Mouse (Mus musculus): Measurements from ENCODE around the gene Ppp1r13l. TPM values are rescaled to one million over a fixed set of nuclear protein-coding genes. Genes with fewer than 3 reads are reported as not detected.

Ppp1r13l gene
- polyA plus RNA-seq, 1 experiment from 2014 or later = 1.5 TPM

DNA sequence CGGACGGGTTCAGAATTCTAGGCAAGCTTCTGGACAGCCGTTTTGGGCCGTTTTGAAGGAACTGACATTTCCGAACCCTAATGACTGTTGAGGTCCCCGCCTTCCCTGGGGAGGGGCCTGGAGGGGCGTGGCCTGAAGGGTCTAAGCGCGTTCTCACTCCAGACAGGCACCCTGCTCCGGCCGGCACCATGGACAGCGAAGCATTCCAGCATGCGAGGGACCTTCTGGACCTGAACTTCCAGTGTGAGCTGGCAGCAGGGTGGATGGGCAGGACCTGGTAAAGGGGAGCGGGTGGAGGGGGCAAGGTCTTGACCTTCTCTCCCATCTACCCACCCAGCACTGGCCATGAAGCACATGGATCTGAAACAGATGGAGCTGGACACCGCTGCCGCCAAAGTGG is 8.8 kb downstream of the Ppp1r13l start:
- H3K27ac ChIP-seq (ENCODE audit: low read depth, low read length) = no peak overlapping the region
- no peaks in the 10 kb centered on the region for H3K9me3 ChIP-seq (ENCODE audit: control insufficient read depth, low read length)
- no peaks in the 10 kb centered on the region for H3K27me3 ChIP-seq (replicated peaks; ENCODE audit: control insufficient read depth, insufficient read depth, low read length)
- H3K4me3 ChIP-seq (ENCODE audit: low read length) = no peak overlapping the region
- 25% methylated on average over 16 of the region's 16 CpGs for WGBS
- peaks cover 3% of the 10 kb centered on the region for H3K4me1 ChIP-seq (ENCODE audit: control insufficient read depth, insufficient read depth, low read depth, low read length)
- no peaks in the 10 kb centered on the region for H3K36me3 ChIP-seq (ENCODE audit: control insufficient read depth, insufficient read depth, low read length)
- H3K4me2 ChIP-seq (ENCODE audit: low read length) = no peak overlapping the region
- ATAC-seq = no peak
- H3K9ac ChIP-seq (ENCODE audit: low read depth, low read length) = no peak overlapping the region

DNA sequence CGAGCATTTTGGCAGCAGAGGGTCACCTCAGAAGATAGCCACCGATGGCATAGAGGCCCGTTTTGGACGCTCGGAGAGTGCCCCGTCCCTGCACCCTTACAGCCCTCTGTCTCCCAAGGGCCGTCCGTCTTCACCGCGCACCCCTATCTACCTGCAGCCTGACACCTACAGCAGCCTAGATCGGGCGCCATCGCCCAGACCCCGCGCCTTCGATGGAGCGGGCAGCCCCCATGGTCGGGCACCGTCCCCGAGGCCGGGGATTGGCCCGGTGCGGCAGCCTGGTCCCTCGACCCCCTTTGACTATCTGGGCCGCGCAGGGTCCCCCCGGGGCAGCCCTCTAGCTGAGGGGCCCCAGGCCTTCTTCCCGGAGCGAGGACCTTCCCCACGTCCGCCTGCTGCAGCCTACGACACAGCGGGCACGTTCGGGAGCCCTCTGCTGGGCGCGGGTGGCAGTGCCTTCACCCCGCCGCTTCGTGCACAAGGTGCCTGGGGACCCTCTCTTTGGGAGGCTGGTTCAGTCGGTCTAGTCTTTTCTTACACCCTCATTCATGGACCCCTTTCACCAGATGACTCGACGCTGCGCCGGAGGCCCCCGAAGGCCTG is 10.4 kb downstream of the Ppp1r13l start:
- Histone ChIP-seq H3K9ac (ENCODE audit: low read depth, low read length) (peak overlapping the region; percentile 71), H3K4me1 (ENCODE audit: control insufficient read depth, insufficient read depth, low read depth, low read length) (peaks cover 3% of the 10 kb centered on the region), H3K4me2 (ENCODE audit: low read length) (peak overlapping the region; percentile 73), H3K4me3 (ENCODE audit: low read length) (peak overlapping the region; percentile 47), H3K36me3 (ENCODE audit: control insufficient read depth, insufficient read depth, low read length) (no peaks in the 10 kb centered on the region), H3K9me3 (ENCODE audit: control insufficient read depth, low read length) (no peaks in the 10 kb centered on the region), H3K27me3 (replicated peaks; ENCODE audit: control insufficient read depth, insufficient read depth, low read length) (no peaks in the 10 kb centered on the region), H3K27ac (ENCODE audit: low read depth, low read length) (no peak overlapping the region)
- 13% methylated on average over 46 of the region's 46 CpGs for WGBS
- peak; percentile 80 for ATAC-seq

DNA sequence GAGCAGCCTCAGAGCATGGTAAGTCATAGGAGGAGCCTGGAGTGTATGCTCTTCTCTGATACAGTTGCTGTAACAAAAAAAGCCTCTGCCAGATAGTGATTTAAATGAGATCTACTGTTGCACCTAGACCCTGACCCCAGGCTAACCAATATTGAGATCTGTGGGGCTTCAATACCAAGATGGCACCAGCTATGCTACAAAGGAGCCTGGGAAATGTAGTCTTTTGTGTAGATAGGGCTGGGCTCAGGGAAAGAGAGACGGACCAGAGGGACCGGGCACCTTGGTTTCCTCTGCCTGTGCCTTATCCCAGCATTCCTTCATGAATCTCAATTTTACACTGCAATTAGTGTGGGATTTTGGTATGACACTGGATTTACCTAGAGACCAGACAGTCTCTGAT is 13.8 kb downstream of the Ppp1r13l start:
- Histone ChIP-seq H3K36me3 (ENCODE audit: control insufficient read depth, insufficient read depth, low read length) (no peaks in the 10 kb centered on the region), H3K4me2 (ENCODE audit: low read length) (no peak overlapping the region), H3K27me3 (replicated peaks; ENCODE audit: control insufficient read depth, insufficient read depth, low read length) (no peaks in the 10 kb centered on the region), H3K4me3 (ENCODE audit: low read length) (no peak overlapping the region), H3K27ac (ENCODE audit: low read depth, low read length) (no peak overlapping the region), H3K9ac (ENCODE audit: low read depth, low read length) (no peak overlapping the region), H3K9me3 (ENCODE audit: control insufficient read depth, low read length) (no peaks in the 10 kb centered on the region), H3K4me1 (ENCODE audit: control insufficient read depth, insufficient read depth, low read depth, low read length) (peaks cover 3% of the 10 kb centered on the region)
- no peak for ATAC-seq
- 84% methylated on average over 2 of the region's 2 CpGs for WGBS

DNA sequence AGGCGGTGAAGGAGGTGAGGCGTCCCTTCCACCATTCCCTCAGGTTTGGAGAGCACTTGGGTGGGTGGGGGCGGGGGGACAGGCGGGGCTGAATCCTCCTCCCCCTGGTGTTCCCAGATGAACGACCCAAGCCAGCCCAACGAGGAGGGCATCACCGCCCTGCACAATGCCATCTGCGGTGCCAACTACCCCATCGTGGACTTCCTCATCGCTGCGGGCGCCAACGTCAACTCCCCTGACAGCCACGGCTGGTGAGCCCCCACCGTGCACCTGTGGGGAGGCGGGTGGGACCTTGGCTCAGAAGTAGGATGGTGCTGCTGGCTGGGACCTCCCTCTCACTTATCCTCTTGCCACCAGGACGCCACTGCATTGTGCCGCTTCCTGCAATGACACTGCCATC is 15.8 kb downstream of the Ppp1r13l start:
- ATAC-seq = no peak
- H3K4me2 ChIP-seq (ENCODE audit: low read length) = no peak overlapping the region
- no peaks in the 10 kb centered on the region for H3K9me3 ChIP-seq (ENCODE audit: control insufficient read depth, low read length)
- no peaks in the 10 kb centered on the region for H3K36me3 ChIP-seq (ENCODE audit: control insufficient read depth, insufficient read depth, low read length)
- no peak overlapping the region for H3K9ac ChIP-seq (ENCODE audit: low read depth, low read length)
- 76% methylated on average over 18 of the region's 18 CpGs for WGBS
- H3K4me3 ChIP-seq (ENCODE audit: low read length) = no peak overlapping the region
- no peak overlapping the region for H3K27ac ChIP-seq (ENCODE audit: low read depth, low read length)
- H3K27me3 ChIP-seq (replicated peaks; ENCODE audit: control insufficient read depth, insufficient read depth, low read length) = no peaks in the 10 kb centered on the region
- no peaks in the 10 kb centered on the region for H3K4me1 ChIP-seq (ENCODE audit: control insufficient read depth, insufficient read depth, low read depth, low read length)

DNA sequence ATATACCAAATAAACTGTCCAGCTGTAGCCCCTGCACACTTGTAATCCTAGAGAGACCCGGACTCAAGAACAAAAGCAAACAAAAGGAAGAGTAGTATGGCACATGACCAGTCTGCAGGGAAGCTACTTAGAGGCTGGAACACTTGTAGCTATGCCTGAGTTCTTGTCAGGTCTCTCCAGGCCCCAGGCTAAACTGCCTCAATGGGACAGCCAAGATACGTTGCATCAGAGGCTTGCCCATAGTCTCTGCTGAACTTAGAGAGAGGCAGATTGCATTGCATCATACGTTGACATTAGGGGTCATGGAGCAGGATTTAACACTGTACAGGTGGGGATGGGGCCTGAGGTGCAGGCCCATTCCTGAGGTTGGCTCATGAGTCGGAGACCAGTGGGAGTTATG is 16.5 kb downstream of the Ppp1r13l start:
- Histone ChIP-seq H3K4me1 (ENCODE audit: control insufficient read depth, insufficient read depth, low read depth, low read length) (no peaks in the 10 kb centered on the region), H3K9me3 (ENCODE audit: control insufficient read depth, low read length) (no peaks in the 10 kb centered on the region), H3K9ac (ENCODE audit: low read depth, low read length) (no peak overlapping the region), H3K27ac (ENCODE audit: low read depth, low read length) (no peak overlapping the region), H3K27me3 (replicated peaks; ENCODE audit: control insufficient read depth, insufficient read depth, low read length) (no peaks in the 10 kb centered on the region), H3K4me2 (ENCODE audit: low read length) (no peak overlapping the region), H3K4me3 (ENCODE audit: low read length) (no peak overlapping the region), H3K36me3 (ENCODE audit: control insufficient read depth, insufficient read depth, low read length) (no peaks in the 10 kb centered on the region)
- 91% methylated on average over 4 of the region's 4 CpGs for WGBS
- ATAC-seq = no peak

DNA sequence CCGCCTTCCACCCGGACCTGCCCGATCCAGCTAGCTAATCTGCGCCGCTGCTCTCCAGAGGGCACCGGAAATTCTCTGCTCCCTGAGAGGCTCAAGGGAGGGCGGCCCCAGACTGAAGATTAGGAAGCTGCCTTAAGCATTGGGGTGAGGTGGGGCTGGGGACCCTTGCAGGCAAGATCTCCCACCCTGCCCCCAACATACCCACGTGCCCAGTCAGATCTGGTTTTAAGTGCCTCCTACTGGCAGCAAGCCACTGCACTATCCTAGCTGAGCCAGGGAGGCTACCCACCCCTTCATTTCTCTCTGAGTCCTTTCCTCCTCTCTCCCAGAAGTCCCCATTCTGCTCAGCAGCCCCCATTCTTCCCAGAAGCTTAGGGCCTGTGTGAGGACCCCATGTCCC is 18.5 kb downstream of the Ppp1r13l start:
- Histone ChIP-seq H3K27ac (ENCODE audit: low read depth, low read length) (no peak overlapping the region), H3K4me1 (ENCODE audit: control insufficient read depth, insufficient read depth, low read depth, low read length) (peaks cover 7% of the 10 kb centered on the region), H3K4me3 (ENCODE audit: low read length) (no peak overlapping the region), H3K36me3 (ENCODE audit: control insufficient read depth, insufficient read depth, low read length) (no peaks in the 10 kb centered on the region), H3K27me3 (replicated peaks; ENCODE audit: control insufficient read depth, insufficient read depth, low read length) (no peaks in the 10 kb centered on the region), H3K9ac (ENCODE audit: low read depth, low read length) (no peak overlapping the region), H3K9me3 (ENCODE audit: control insufficient read depth, low read length) (no peaks in the 10 kb centered on the region), H3K4me2 (ENCODE audit: low read length) (no peak overlapping the region)
- no peak for ATAC-seq
- WGBS = 74% methylated on average over 8 of the region's 8 CpGs

DNA sequence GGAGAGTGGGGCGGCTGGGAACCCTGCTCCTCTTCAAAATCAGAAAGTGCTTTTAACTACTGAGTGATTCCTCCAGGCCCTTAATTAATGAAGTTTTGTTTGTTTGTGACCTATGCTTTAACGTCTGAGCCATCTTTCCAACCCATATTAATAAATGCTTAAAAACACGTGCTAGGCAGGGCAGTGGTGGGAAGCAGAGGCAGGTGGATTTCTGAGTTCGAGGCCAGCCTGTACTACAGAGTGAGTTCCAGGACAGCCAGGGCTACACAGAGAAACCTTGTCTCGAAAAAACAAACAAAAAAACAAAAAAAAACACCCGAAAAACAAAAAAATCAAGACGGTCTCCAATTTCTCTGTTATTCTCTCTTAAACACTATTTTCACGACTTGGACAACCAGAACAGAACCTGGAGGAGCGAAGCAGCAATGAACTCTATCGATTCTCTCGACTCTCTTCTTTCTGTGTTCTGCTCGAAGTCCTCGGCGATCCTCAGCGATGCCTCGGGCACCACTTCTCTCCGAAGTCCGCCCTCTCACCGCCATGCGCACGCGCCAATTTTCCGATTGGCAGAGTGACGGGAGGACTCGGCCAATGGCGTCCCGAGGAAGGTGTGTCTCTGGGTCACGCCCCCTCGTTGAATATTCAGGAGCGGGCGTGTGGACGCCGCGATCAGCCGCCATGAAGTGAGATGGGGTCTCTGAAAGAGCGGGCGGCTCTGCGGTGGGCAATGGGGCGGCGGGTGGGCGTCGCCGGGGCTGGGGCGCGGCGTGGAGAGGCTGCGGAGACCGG is 22.0 kb downstream of the Ppp1r13l start, which contains the start of gene Ercc2:
Gene Ercc2, plus strand, starts transcription at position 634 of the 789 bp plus-strand sequence.
- Histone ChIP-seq H3K27me3 (replicated peaks; ENCODE audit: control insufficient read depth, insufficient read depth, low read length) (no peaks in the 10 kb centered on the region), H3K9ac (ENCODE audit: low read depth, low read length) (peak within 1 kb of the TSS; percentile 79), H3K27ac (ENCODE audit: low read depth, low read length) (peak within 1 kb of the TSS; percentile 74), H3K36me3 (ENCODE audit: control insufficient read depth, insufficient read depth, low read length) (peaks cover 13% of the 10 kb centered on the region), H3K4me2 (ENCODE audit: low read length) (peak within 1 kb of the TSS; percentile 86), H3K9me3 (ENCODE audit: control insufficient read depth, low read length) (no peaks in the 10 kb centered on the region), H3K4me1 (ENCODE audit: control insufficient read depth, insufficient read depth, low read depth, low read length) (peaks cover 13% of the 10 kb centered on the region), H3K4me3 (ENCODE audit: low read length) (peak within 1 kb of the TSS; percentile 85)
- 8% methylated on average over 45 of the region's 48 CpGs for WGBS
- ATAC-seq = peak; percentile 97

DNA sequence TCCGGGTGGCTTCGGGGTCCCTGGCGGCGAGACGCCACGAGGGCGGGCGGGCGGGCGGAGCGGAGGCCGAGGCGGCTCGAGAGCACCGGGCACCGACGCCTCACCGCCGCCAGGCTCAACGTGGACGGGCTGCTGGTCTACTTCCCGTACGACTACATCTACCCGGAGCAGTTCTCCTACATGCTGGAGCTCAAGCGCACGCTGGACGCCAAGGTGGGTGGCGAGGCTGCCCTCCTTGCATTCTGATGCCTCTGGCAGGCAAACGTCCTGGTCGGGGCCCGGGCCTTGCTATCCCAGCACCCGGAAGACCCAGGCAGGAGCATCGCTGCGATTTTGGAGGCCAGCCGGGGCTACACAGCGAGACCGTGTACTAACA is 22.6 kb downstream of the Ppp1r13l start:
- Histone ChIP-seq H3K4me2 (ENCODE audit: low read length) (peak overlapping the region; percentile 86), H3K27me3 (replicated peaks; ENCODE audit: control insufficient read depth, insufficient read depth, low read length) (no peaks in the 10 kb centered on the region), H3K4me1 (ENCODE audit: control insufficient read depth, insufficient read depth, low read depth, low read length) (peaks cover 13% of the 10 kb centered on the region), H3K27ac (ENCODE audit: low read depth, low read length) (peak overlapping the region; percentile 74), H3K9ac (ENCODE audit: low read depth, low read length) (peak overlapping the region; percentile 79), H3K36me3 (ENCODE audit: control insufficient read depth, insufficient read depth, low read length) (peaks cover 19% of the 10 kb centered on the region), H3K9me3 (ENCODE audit: control insufficient read depth, low read length) (no peaks in the 10 kb centered on the region), H3K4me3 (ENCODE audit: low read length) (peak overlapping the region; percentile 85)
- WGBS = 0% methylated on average over 27 of the region's 37 CpGs
- peak; percentile 72 for ATAC-seq

DNA sequence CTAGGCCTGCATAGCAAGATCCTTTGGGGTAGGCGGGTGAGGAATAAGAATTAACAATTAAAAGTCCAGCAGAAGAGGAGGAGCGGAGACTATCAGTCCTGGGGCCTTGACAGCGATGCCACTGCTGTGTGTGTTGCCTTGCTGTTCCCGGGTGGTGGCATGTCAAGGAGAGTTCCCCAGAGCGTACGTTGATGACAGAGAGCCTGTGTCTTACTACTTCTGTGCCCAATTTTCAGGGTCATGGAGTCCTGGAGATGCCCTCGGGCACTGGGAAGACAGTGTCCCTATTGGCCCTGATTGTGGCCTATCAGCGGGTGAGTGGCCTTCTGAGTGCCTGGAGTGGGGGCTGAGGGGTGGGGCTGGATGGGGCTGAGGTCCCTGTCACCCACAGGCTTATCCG is 24.2 kb downstream of the Ppp1r13l start:
- ATAC-seq = no peak
- 93% methylated on average over 9 of the region's 9 CpGs for WGBS
- no peak overlapping the region for H3K27ac ChIP-seq (ENCODE audit: low read depth, low read length)
- peak overlapping the region; percentile 86 for H3K4me2 ChIP-seq (ENCODE audit: low read length)
- no peak overlapping the region for H3K4me3 ChIP-seq (ENCODE audit: low read length)
- peaks cover 13% of the 10 kb centered on the region for H3K4me1 ChIP-seq (ENCODE audit: control insufficient read depth, insufficient read depth, low read depth, low read length)
- H3K9me3 ChIP-seq (ENCODE audit: control insufficient read depth, low read length) = no peaks in the 10 kb centered on the region
- H3K36me3 ChIP-seq (ENCODE audit: control insufficient read depth, insufficient read depth, low read length) = peaks cover 23% of the 10 kb centered on the region
- H3K9ac ChIP-seq (ENCODE audit: low read depth, low read length) = no peak overlapping the region
- no peaks in the 10 kb centered on the region for H3K27me3 ChIP-seq (replicated peaks; ENCODE audit: control insufficient read depth, insufficient read depth, low read length)

All from hindbrain, embryonic 16.5 days (tissue).